33 mouse cellular contexts compared by ENCODE assay signal in the genomic region with DNA sequence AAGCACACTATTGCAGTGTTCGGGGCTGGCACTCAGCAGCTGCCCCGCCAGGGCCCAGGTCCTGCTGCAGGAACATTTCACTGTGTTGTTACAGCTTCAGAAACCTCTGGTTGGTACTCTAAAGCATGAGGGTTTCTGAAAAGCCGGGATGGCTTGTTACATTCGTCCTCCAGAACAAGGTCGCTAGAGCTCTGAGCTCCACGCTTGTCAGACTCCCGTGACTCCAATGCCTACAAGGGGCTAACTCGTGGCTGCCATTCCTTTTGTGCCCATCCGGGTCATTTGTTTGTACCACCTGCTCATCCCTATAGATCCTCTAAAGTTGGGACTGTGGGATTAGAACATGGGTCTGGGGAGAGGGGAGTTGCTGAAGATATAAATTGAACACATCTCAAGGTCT.
"Had no signal": no experiment of that assay in that cellular context is flagged by ENCODE, and none has a peak within 500 bp of the region (broad histone marks: within the 10 kb centered on the region; RNA-seq: fewer than 3 reads in every experiment).

No protein-coding gene starts in this region.

- H3K9ac ChIP-seq: heart, embryonic 13.5 days; heart, embryonic 15.5 days; hindbrain, embryonic 12.5 days; hindbrain, embryonic 13.5 days; hindbrain, embryonic 14.5 days; hindbrain, embryonic 15.5 days; intestine, embryonic 15.5 days; kidney, embryonic 15.5 days had no signal

- H3K4me3 ChIP-seq: heart, embryonic 13.5 days; heart, embryonic 15.5 days; hindbrain, embryonic 10.5 days; hindbrain, embryonic 12.5 days; hindbrain, embryonic 13.5 days; hindbrain, embryonic 15.5 days; intestine, embryonic 15.5 days; kidney, embryonic 15.5 days; layer of hippocampus, adult 2 months; left cerebral cortex, adult 2 months had no signal

- H3K36me3 ChIP-seq: heart, embryonic 13.5 days; heart, embryonic 15.5 days; hindbrain, embryonic 10.5 days; hindbrain, embryonic 12.5 days; hindbrain, embryonic 13.5 days; hindbrain, embryonic 15.5 days; intestine, embryonic 15.5 days had no signal

- DNase-seq: heart, postnatal 14 days; heart, postnatal 36 days; heart, postnatal 4 days; kidney, adult 11 months; kidney, adult 18-20 months; kidney, adult 2 months; kidney, adult 8-10 months; kidney, adult 9 months; kidney, postnatal 10 days; kidney, postnatal 14 days; kidney, postnatal 25 days; kidney, postnatal 36 days; kidney, postnatal 4 days; layer of hippocampus, adult 9-11 months; layer of hippocampus, postnatal 36 days had no signal

- H3K4me1 ChIP-seq: heart, embryonic 13.5 days; heart, embryonic 15.5 days; hindbrain, embryonic 10.5 days; hindbrain, embryonic 12.5 days; hindbrain, embryonic 13.5 days; hindbrain, embryonic 15.5 days; intestine, embryonic 15.5 days; kidney, embryonic 15.5 days had no signal

- ATAC-seq: hindbrain, embryonic 16.5 days; hindbrain, postnatal 0 days; inflammation-experienced regulatory T-cells, adult 6 months; intestine, embryonic 15.5 days; intestine, embryonic 16.5 days; intestine, postnatal 0 days had no signal

- H3K4me2 ChIP-seq: heart, embryonic 11.5 days; heart, embryonic 13.5 days; heart, embryonic 15.5 days; hindbrain, embryonic 12.5 days; hindbrain, embryonic 13.5 days; hindbrain, embryonic 14.5 days; hindbrain, embryonic 15.5 days; intestine, embryonic 15.5 days; kidney, embryonic 15.5 days had no signal

- H3K27ac ChIP-seq: heart, embryonic 13.5 days; heart, embryonic 15.5 days; hindbrain, embryonic 10.5 days; hindbrain, embryonic 12.5 days; hindbrain, embryonic 13.5 days; hindbrain, embryonic 14.5 days; hindbrain, embryonic 15.5 days; hindbrain, postnatal 0 days; intestine, embryonic 15.5 days; kidney, embryonic 15.5 days; kidney, postnatal 0 days; layer of hippocampus, adult 2 months; left cerebral cortex, adult 2 months had no signal

- H3K9me3 ChIP-seq: heart, embryonic 13.5 days; heart, embryonic 15.5 days; hindbrain, embryonic 10.5 days; hindbrain, embryonic 12.5 days; hindbrain, embryonic 13.5 days; hindbrain, embryonic 15.5 days; intestine, embryonic 15.5 days; kidney, embryonic 15.5 days had no signal

- H3K27me3 ChIP-seq: heart, embryonic 15.5 days; hindbrain, embryonic 12.5 days; hindbrain, embryonic 13.5 days; hindbrain, embryonic 15.5 days; intestine, embryonic 15.5 days; kidney, embryonic 15.5 days had no signal
